Mouse (Mus musculus) embryonic fibroblast, embryonic 13.5 days (primary cell): ENCODE data around the gene Mdfic.

ENCODE experiments used
- CTCF ChIP-seq: IDR thresholded peaks from 2 replicates; pipeline ENCODE4 v1.5.1; 2011; ENCODE audit warnings: mild to moderate bottlenecking, control low read depth, low read length, moderate library complexity, borderline replicate concordance; ENCODE audit not compliant: insufficient read depth
- POLR2A ChIP-seq: IDR thresholded peaks from 2 replicates; pipeline ENCODE4 v1.6.1; 2011; ENCODE audit warnings: low read depth, mild to moderate bottlenecking, control low read depth, low read length, moderate library complexity

GRCm38 (mm10) chr6:15793602-15794345 lies 73.3 kb downstream of the Mdfic start:
- TF ChIP-seq CTCF, result no peak
- no peak for TF ChIP-seq POLR2A
